Mouse (Mus musculus): ENCODE measurements around the gene Hist1h2ba. TPM values are rescaled to one million over a fixed set of nuclear protein-coding genes. Genes with fewer than 3 reads are reported as not detected.

Hist1h2ba gene
- not detected in 2 replicates for polyA plus RNA-seq (2014; fragmentation: Nextera tagmentation; extraction: Ambion mirVana)

DNA sequence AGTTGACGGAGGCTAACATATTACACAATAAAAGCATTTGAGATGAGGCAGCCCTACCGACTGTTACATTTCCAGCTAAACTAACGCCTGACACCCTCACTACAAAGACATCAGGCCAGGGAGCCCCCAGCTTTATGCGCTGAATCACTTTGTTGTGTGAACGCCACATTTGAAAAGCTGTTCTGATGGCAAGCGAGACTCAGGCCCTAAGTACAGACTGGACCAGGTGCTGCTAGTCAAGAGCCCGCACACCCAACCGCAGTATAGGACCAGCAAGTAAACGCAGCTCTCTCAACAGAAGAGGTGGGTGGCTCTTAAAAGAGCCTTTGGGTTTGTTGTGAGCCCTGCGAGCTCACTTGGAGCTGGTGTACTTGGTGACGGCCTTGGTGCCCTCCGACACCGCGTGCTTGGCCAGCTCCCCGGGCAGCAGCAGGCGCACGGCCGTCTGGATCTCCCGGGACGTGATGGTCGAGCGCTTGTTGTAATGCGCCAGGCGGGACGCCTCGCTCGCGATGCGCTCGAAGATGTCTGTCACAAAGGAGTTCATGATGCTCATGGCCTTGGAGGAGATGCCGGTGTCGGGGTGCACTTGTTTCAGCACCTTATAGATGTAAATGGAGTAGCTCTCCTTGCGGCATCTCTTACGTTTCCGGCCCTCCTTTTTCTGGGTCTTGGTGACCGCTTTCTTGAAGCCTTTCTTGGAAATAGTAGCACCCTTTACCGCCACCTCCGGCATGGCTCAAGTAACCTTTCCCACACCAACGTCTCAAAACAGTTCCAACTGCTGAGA is at the start of gene Hist1h2ba:
TSS of gene Hist1h2ba (minus strand) at position 736 of the 790 bp plus-strand sequence.
- Histone ChIP-seq H3K9me3 (ENCODE audit: control insufficient read depth, low read depth, low read length) (no peaks in the 10 kb centered on the region), H3K4me2 (replicated peaks; ENCODE audit: low read depth, low read length) (no peak within 1 kb of the TSS), H3K9ac (replicated peaks; ENCODE audit: low read depth, low read length) (no peak within 1 kb of the TSS), H3K27me3 (ENCODE audit: control insufficient read depth, insufficient read depth, low read length) (no peaks in the 10 kb centered on the region), H3K27ac (ENCODE audit: low read length) (no peak within 1 kb of the TSS), H3K4me1 (ENCODE audit: control insufficient read depth, insufficient read depth, low read length) (peaks cover 2% of the 10 kb centered on the region; the same call in 1 of the 2 replicates), H3K4me3 (ENCODE audit: low read depth, low read length) (no peak within 1 kb of the TSS), H3K36me3 (ENCODE audit: control insufficient read depth, insufficient read depth, low read length) (no peaks in the 10 kb centered on the region)
- WGBS = 90% methylated on average over 33 of the region's 39 CpGs
- no peak for ATAC-seq (ENCODE audit: insufficient number of reproducible peaks, insufficient read depth, low FRiP score, low read depth)

DNA sequence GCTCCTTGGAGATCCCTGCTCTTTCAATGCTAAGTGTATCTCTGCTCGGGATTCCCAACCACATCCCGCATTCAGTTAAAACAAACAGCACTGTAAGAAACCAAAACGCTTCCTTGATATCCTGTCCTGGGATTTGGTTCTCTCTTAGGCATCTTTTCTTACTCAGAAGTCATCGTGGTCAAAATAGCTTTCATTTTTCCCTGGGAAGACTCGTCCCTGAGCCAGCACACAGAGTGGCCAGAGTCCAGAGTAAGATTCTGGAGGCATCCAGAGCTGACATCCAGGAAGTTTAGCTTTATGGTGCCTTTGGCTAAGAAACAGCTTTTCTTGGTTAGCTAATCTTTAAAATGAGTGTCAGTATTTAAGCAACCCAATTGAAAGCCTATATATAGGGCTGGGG is 38.3 kb upstream of the Hist1h2ba start:
- no peak for ATAC-seq (ENCODE audit: insufficient number of reproducible peaks, insufficient read depth, low FRiP score, low read depth)
- no peaks in the 10 kb centered on the region for H3K36me3 ChIP-seq (ENCODE audit: control insufficient read depth, insufficient read depth, low read length)
- H3K27me3 ChIP-seq (ENCODE audit: control insufficient read depth, insufficient read depth, low read length) = no peaks in the 10 kb centered on the region
- no peak overlapping the region for H3K9ac ChIP-seq (replicated peaks; ENCODE audit: low read depth, low read length)
- WGBS = 57% methylated on average over 5 of the region's 5 CpGs
- H3K4me1 ChIP-seq (ENCODE audit: control insufficient read depth, insufficient read depth, low read length) = no peaks in the 10 kb centered on the region
- H3K27ac ChIP-seq (ENCODE audit: low read length) = no peak overlapping the region
- H3K9me3 ChIP-seq (ENCODE audit: control insufficient read depth, low read depth, low read length) = no peaks in the 10 kb centered on the region
- no peak overlapping the region for H3K4me3 ChIP-seq (ENCODE audit: low read depth, low read length)
- no peak overlapping the region for H3K4me2 ChIP-seq (replicated peaks; ENCODE audit: low read depth, low read length)

DNA sequence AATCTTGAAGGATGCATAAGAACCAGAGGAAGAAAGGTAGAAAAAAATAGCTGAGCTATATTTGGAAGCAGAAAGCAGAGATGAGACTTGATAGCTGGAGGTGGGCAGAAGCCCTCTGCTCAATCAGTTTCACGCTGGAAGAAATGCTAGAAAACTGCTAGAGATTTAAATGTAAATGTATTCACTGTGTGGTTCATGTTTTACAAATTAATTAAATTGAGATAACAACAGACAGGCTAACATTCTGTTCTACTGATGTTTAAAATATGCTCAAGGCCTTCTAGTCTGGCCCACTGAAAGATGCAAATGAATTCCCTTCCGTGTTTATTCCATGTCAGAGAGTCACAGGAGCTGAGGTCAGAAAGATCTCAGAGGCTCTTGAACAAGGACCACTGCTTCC is 37.9 kb upstream of the Hist1h2ba start:
- H3K4me3 ChIP-seq (ENCODE audit: low read depth, low read length) = no peak overlapping the region
- H3K9me3 ChIP-seq (ENCODE audit: control insufficient read depth, low read depth, low read length) = no peaks in the 10 kb centered on the region
- H3K36me3 ChIP-seq (ENCODE audit: control insufficient read depth, insufficient read depth, low read length) = no peaks in the 10 kb centered on the region
- no peak overlapping the region for H3K4me2 ChIP-seq (replicated peaks; ENCODE audit: low read depth, low read length)
- no peaks in the 10 kb centered on the region for H3K27me3 ChIP-seq (ENCODE audit: control insufficient read depth, insufficient read depth, low read length)
- no peaks in the 10 kb centered on the region for H3K4me1 ChIP-seq (ENCODE audit: control insufficient read depth, insufficient read depth, low read length)
- H3K27ac ChIP-seq (ENCODE audit: low read length) = no peak overlapping the region
- no peak overlapping the region for H3K9ac ChIP-seq (replicated peaks; ENCODE audit: low read depth, low read length)
- 56% methylated on average over 2 of the region's 2 CpGs for WGBS
- ATAC-seq (ENCODE audit: insufficient number of reproducible peaks, insufficient read depth, low FRiP score, low read depth) = no peak

GRCm38 (mm10) chr13:23964909-23965308 is 31.0 kb upstream of the Hist1h2ba start:
- Histone ChIP-seq H3K9ac (replicated peaks; ENCODE audit: low read depth, low read length) (no peak overlapping the region), H3K9me3 (ENCODE audit: control insufficient read depth, low read depth, low read length) (no peaks in the 10 kb centered on the region), H3K27ac (ENCODE audit: low read length) (no peak overlapping the region), H3K36me3 (ENCODE audit: control insufficient read depth, insufficient read depth, low read length) (no peaks in the 10 kb centered on the region), H3K4me3 (ENCODE audit: low read depth, low read length) (no peak overlapping the region), H3K27me3 (ENCODE audit: control insufficient read depth, insufficient read depth, low read length) (no peaks in the 10 kb centered on the region), H3K4me2 (replicated peaks; ENCODE audit: low read depth, low read length) (no peak overlapping the region), H3K4me1 (ENCODE audit: control insufficient read depth, insufficient read depth, low read length) (no peaks in the 10 kb centered on the region)
- WGBS = 77% methylated on average over 2 of the region's 2 CpGs
- ATAC-seq (ENCODE audit: insufficient number of reproducible peaks, insufficient read depth, low FRiP score, low read depth) = no peak

- no peak for ATAC-seq (ENCODE audit: insufficient number of reproducible peaks, insufficient read depth, low FRiP score, low read depth)
- Histone ChIP-seq H3K27ac (ENCODE audit: low read length) (no peak overlapping the region), H3K36me3 (ENCODE audit: control insufficient read depth, insufficient read depth, low read length) (no peaks in the 10 kb centered on the region), H3K9me3 (ENCODE audit: control insufficient read depth, low read depth, low read length) (no peaks in the 10 kb centered on the region), H3K4me2 (replicated peaks; ENCODE audit: low read depth, low read length) (no peak overlapping the region), H3K4me3 (ENCODE audit: low read depth, low read length) (no peak overlapping the region), H3K9ac (replicated peaks; ENCODE audit: low read depth, low read length) (no peak overlapping the region), H3K4me1 (ENCODE audit: control insufficient read depth, insufficient read depth, low read length) (no peaks in the 10 kb centered on the region), H3K27me3 (ENCODE audit: control insufficient read depth, insufficient read depth, low read length) (no peaks in the 10 kb centered on the region)
- 18% methylated on average over 2 of the region's 2 CpGs for WGBS
Measured at GRCm38 (mm10) chr13:23959776-23960175, 25.8 kb upstream of the Hist1h2ba start.

DNA sequence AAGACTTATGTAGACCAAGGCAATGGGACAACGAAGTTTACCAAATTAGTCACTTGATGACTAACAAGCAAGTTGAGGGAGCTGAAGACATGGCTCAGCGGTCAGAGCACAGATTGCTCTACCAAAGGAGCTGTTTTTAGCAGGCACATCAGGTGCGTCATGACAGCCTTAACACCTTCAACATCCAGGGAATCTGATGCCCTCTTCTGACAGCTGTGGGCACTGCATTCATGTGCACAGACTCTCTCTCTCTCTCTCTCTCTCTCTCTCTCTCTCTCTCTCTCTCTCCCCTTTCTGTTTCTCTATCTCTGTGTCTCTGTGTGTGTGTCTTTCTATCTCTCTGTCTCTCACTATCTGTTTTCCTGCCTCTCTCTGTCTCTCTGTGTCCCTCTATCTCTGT is 17.0 kb upstream of the Hist1h2ba start:
- no peaks in the 10 kb centered on the region for H3K9me3 ChIP-seq (ENCODE audit: control insufficient read depth, low read depth, low read length)
- H3K9ac ChIP-seq (replicated peaks; ENCODE audit: low read depth, low read length) = no peak overlapping the region
- no peaks in the 10 kb centered on the region for H3K4me1 ChIP-seq (ENCODE audit: control insufficient read depth, insufficient read depth, low read length)
- no peaks in the 10 kb centered on the region for H3K36me3 ChIP-seq (ENCODE audit: control insufficient read depth, insufficient read depth, low read length)
- no peak overlapping the region for H3K4me3 ChIP-seq (ENCODE audit: low read depth, low read length)
- H3K4me2 ChIP-seq (replicated peaks; ENCODE audit: low read depth, low read length) = no peak overlapping the region
- 74% methylated on average over 3 of the region's 3 CpGs for WGBS
- no peaks in the 10 kb centered on the region for H3K27me3 ChIP-seq (ENCODE audit: control insufficient read depth, insufficient read depth, low read length)
- no peak for ATAC-seq (ENCODE audit: insufficient number of reproducible peaks, insufficient read depth, low FRiP score, low read depth)
- no peak overlapping the region for H3K27ac ChIP-seq (ENCODE audit: low read length)

DNA sequence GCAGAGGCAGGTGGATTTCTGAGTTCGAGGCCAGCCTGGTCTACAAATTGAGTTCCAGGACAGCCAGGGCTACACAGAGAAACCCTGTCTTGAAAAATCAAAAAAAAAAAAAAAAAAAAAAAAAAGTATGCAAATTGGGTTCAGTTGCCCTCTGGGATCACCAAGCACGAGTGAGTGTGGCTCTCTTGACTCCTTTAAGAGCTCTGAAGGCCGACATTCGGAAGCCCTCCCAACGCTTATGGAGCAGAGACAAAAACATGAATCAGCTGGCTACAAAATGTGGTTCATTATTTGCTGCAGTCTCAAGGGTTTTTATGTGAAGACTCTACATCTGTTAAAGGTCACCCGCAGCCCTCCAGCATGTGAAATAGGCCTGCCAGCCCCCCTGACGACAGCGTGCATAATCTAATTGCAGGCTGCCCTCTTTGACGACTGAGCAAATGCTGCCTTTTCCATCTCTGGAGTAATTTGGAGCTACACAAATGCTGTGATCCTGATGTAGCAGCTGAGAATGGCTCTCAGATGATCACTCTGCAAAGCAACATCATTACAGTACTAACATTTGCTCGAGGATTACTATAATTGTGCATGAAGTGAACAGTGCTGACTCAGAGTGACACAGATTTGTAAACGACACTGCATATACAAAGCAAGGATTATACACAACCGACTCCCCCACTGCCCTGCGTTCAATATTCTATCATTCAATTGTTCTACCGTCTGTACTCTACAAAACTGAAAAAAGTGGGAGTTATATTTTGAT is 15.7 kb upstream of the Hist1h2ba start:
- no peak overlapping the region for H3K27ac ChIP-seq (ENCODE audit: low read length)
- H3K4me1 ChIP-seq (ENCODE audit: control insufficient read depth, insufficient read depth, low read length) = no peaks in the 10 kb centered on the region
- WGBS = 63% methylated on average over 14 of the region's 14 CpGs
- no peaks in the 10 kb centered on the region for H3K27me3 ChIP-seq (ENCODE audit: control insufficient read depth, insufficient read depth, low read length)
- ATAC-seq (ENCODE audit: insufficient number of reproducible peaks, insufficient read depth, low FRiP score, low read depth) = no peak
- no peak overlapping the region for H3K4me3 ChIP-seq (ENCODE audit: low read depth, low read length)
- H3K9me3 ChIP-seq (ENCODE audit: control insufficient read depth, low read depth, low read length) = no peaks in the 10 kb centered on the region
- no peak overlapping the region for H3K9ac ChIP-seq (replicated peaks; ENCODE audit: low read depth, low read length)
- H3K4me2 ChIP-seq (replicated peaks; ENCODE audit: low read depth, low read length) = no peak overlapping the region
- H3K36me3 ChIP-seq (ENCODE audit: control insufficient read depth, insufficient read depth, low read length) = no peaks in the 10 kb centered on the region

- Histone ChIP-seq H3K9ac (replicated peaks; ENCODE audit: low read depth, low read length) (no peak overlapping the region), H3K27me3 (ENCODE audit: control insufficient read depth, insufficient read depth, low read length) (no peaks in the 10 kb centered on the region), H3K4me1 (ENCODE audit: control insufficient read depth, insufficient read depth, low read length) (no peaks in the 10 kb centered on the region), H3K27ac (ENCODE audit: low read length) (no peak overlapping the region), H3K9me3 (ENCODE audit: control insufficient read depth, low read depth, low read length) (no peaks in the 10 kb centered on the region), H3K4me2 (replicated peaks; ENCODE audit: low read depth, low read length) (no peak overlapping the region), H3K36me3 (ENCODE audit: control insufficient read depth, insufficient read depth, low read length) (no peaks in the 10 kb centered on the region), H3K4me3 (ENCODE audit: low read depth, low read length) (no peak overlapping the region)
- no peak for ATAC-seq (ENCODE audit: insufficient number of reproducible peaks, insufficient read depth, low FRiP score, low read depth)
- 41% methylated on average over 2 of the region's 2 CpGs for WGBS
Measured at GRCm38 (mm10) chr13:23946254-23946653, 12.3 kb upstream of the Hist1h2ba start.
